Mouse (Mus musculus) brain, embryonic 14.5 days (tissue): ENCODE measurements around the gene Tspan11. TPM values are rescaled to one million over a fixed set of nuclear protein-coding genes. Genes with fewer than 3 reads are reported as not detected.
A peak's percentile ranks its signal among the peaks of the same experiment; 100 is the strongest.

Source experiments
- DNase-seq: peaks from one replicate; pipeline ENCODE4 v3.0.0-alpha.2; 2011; ENCODE audit warnings: low read depth
- CTCF ChIP-seq: fragments of 200-500 bp; IDR thresholded peaks from 2 replicates; pipeline ENCODE4 v1.5.1; 2012; ENCODE audit warnings: inconsistent platforms, mild to moderate bottlenecking, moderate library complexity, borderline replicate concordance; ENCODE audit not compliant: insufficient read depth, insufficient read length; ENCODE audit errors: extremely low read depth
- POLR2A ChIP-seq: fragments of 200-500 bp; IDR thresholded peaks from 2 replicates; pipeline ENCODE4 v1.6.1; 2012; ENCODE audit warnings: mild to moderate bottlenecking, inconsistent platforms, borderline replicate concordance; ENCODE audit not compliant: poor library complexity, insufficient read depth, insufficient read length, severe bottlenecking; ENCODE audit errors: extremely low read depth
- polyA plus RNA-seq: library from polyadenylated mRNA; depleted of rRNA; stranded (reverse); fragments of >200 nt; gene quantifications from 2 replicates; pipeline ENCODE4 v1.2.3, GENCODE M21; 2012

Tspan11 gene
- polyA plus RNA-seq, 1 experiment: 8.0 TPM

GRCm38 (mm10) chr6:127911687-127912086 lies 24.3 kb downstream of the Tspan11 start:
- DNase-seq: no peak
- TF ChIP-seq POLR2A (no peak), CTCF (no peak)

- no peak for DNase-seq
- no peak for TF ChIP-seq CTCF
Measured at GRCm38 (mm10) chr6:127912938-127913337, 25.5 kb downstream of the Tspan11 start.

GRCm38 (mm10) chr6:127916993-127917392 lies 29.6 kb downstream of the Tspan11 start:
- TF ChIP-seq POLR2A (no peak), CTCF (no peak)
- peak; percentile 57 for DNase-seq

GRCm38 (mm10) chr6:127917712-127918111 lies 30.3 kb downstream of the Tspan11 start:
- DNase-seq: no peak
- TF ChIP-seq CTCF (peak; percentile 42), POLR2A (no peak)

GRCm38 (mm10) chr6:127919491-127919890 lies 32.1 kb downstream of the Tspan11 start:
- no peak for DNase-seq
- TF ChIP-seq CTCF (no peak), POLR2A (no peak)

GRCm38 (mm10) chr6:127920652-127921051 lies 33.3 kb downstream of the Tspan11 start:
- DNase-seq: peak; percentile 86
- TF ChIP-seq CTCF (peak; percentile 93), POLR2A (no peak)

GRCm38 (mm10) chr6:127921996-127922395 lies 34.6 kb downstream of the Tspan11 start:
- no peak for TF ChIP-seq CTCF
- TF ChIP-seq POLR2A: no peak

GRCm38 (mm10) chr6:127923296-127923695 lies 35.9 kb downstream of the Tspan11 start:
- DNase-seq: peak; percentile 20
- TF ChIP-seq CTCF (no peak), POLR2A (no peak)

More at GRCm38 (mm10) chr6:127921996-127922395, 34.6 kb downstream of the Tspan11 start:
- no peak for DNase-seq

- TF ChIP-seq CTCF (no peak), POLR2A (no peak)
- no peak for DNase-seq
Measured at GRCm38 (mm10) chr6:127924750-127925149, 37.4 kb downstream of the Tspan11 start.

GRCm38 (mm10) chr6:127925915-127926314 lies 38.5 kb downstream of the Tspan11 start:
- DNase-seq: peak; percentile 79
- no peak for TF ChIP-seq POLR2A
- TF ChIP-seq CTCF: no peak

- no peak for DNase-seq
- TF ChIP-seq CTCF (no peak), POLR2A (no peak)
Measured at GRCm38 (mm10) chr6:127928682-127929081, 41.3 kb downstream of the Tspan11 start.

- TF ChIP-seq POLR2A: no peak
- TF ChIP-seq CTCF: no peak
- peak; percentile 39 for DNase-seq
Measured at GRCm38 (mm10) chr6:127932697-127933096, 45.3 kb downstream of the Tspan11 start.
